Mouse (Mus musculus) heart, embryonic 14.5 days (tissue): Measurements from ENCODE around the gene Zfp362. TPM values are rescaled to one million over a fixed set of nuclear protein-coding genes. Genes with fewer than 3 reads are reported as not detected.

ENCODE experiments used
- ATAC-seq: fragments of 200-750 bp; cut with Nextera tagmentation; 2 replicates; pipeline ENCODE4 v1.8.0; 2017; ENCODE audit warnings: low read depth, moderate TSS enrichment; ENCODE audit not compliant: insufficient number of reproducible peaks, insufficient read depth, low FRiP score
- H3K27ac ChIP-seq, 2 experiments: fragments of 200-500 bp in 1 of 2; fragments of 300-500 bp in 1 of 2; sonication (generic) in 1 of 2; replicated peaks in 1 of 2; 2 replicates each; pipeline ENCODE4 v1.5.1; 2012 to 2014; ENCODE audit warnings: low read depth in 2 of 2, low read length in 2 of 2, control low read depth in 1 of 2, mild to moderate bottlenecking in 1 of 2, mixed read lengths in 1 of 2; ENCODE audit not compliant: control insufficient read depth in 1 of 2, insufficient read depth in 1 of 2
- H3K27me3 ChIP-seq: fragments of 300-500 bp; sonication (generic); 2 replicates; pipeline ENCODE4 v1.6.1; 2014; ENCODE audit warnings: mild to moderate bottlenecking, low read length, control low read depth; ENCODE audit not compliant: control insufficient read depth, insufficient read depth
- H3K36me3 ChIP-seq: fragments of 300-500 bp; sonication (generic); 2 replicates; pipeline ENCODE4 v1.6.1; 2014; ENCODE audit warnings: mild to moderate bottlenecking, control low read depth, low read length, mixed read lengths; ENCODE audit not compliant: control insufficient read depth, insufficient read depth
- H3K4me1 ChIP-seq, 2 experiments: fragments of 200-500 bp in 1 of 2; fragments of 300-500 bp in 1 of 2; sonication (generic) in 1 of 2; 2 replicates each; pipeline ENCODE4 v1.6.1; 2012 to 2014; ENCODE audit warnings: low read length in 2 of 2, control low read depth in 1 of 2, mixed read lengths in 1 of 2; ENCODE audit not compliant: control insufficient read depth in 2 of 2, insufficient read depth in 2 of 2
- H3K4me2 ChIP-seq: fragments of 300-500 bp; sonication (generic); 2 replicates; pipeline ENCODE4 v1.6.1; 2014; ENCODE audit warnings: mild to moderate bottlenecking, low read length
- H3K4me3 ChIP-seq, 2 experiments: fragments of 200-500 bp in 1 of 2; fragments of 300-500 bp in 1 of 2; sonication (generic) in 1 of 2; 2 replicates each; pipeline ENCODE4 v1.5.1; 2012 to 2014; ENCODE audit warnings: low read length in 2 of 2, mild to moderate bottlenecking in 2 of 2, control low read depth in 1 of 2, low read depth in 1 of 2, moderate library complexity in 1 of 2; ENCODE audit not compliant: control insufficient read depth in 1 of 2, insufficient read depth in 1 of 2
- H3K9ac ChIP-seq: fragments of 300-500 bp; sonication (generic); 2 replicates; pipeline ENCODE4 v1.6.1; 2014; ENCODE audit warnings: mild to moderate bottlenecking, low read length
- H3K9me3 ChIP-seq: fragments of 300-500 bp; sonication (generic); 2 replicates; pipeline ENCODE4 v1.6.1; 2016; ENCODE audit warnings: low read length, control low read depth; ENCODE audit not compliant: control insufficient read depth
- WGBS: fragments of 180-500 bp; shearing (Covaris S2); extraction: QIAGEN DNeasy Blood & Tissue Kit; methylation state at CpG from one replicate; pipeline ENCODE4 v1.1.7; 2014; 5-methylcytosine and 5-hydroxymethylcytosine counted together
- polyA plus RNA-seq: library from polyadenylated mRNA; unstranded; fragments of >200 nt; fragmentation: Nextera tagmentation; extraction: Ambion mirVana; gene quantifications from 2 replicates; pipeline ENCODE4 v1.2.1, GENCODE M21; 2014

Zfp362 gene
- polyA plus RNA-seq, 1 experiment from 2014 or later, result 17.6 TPM

DNA sequence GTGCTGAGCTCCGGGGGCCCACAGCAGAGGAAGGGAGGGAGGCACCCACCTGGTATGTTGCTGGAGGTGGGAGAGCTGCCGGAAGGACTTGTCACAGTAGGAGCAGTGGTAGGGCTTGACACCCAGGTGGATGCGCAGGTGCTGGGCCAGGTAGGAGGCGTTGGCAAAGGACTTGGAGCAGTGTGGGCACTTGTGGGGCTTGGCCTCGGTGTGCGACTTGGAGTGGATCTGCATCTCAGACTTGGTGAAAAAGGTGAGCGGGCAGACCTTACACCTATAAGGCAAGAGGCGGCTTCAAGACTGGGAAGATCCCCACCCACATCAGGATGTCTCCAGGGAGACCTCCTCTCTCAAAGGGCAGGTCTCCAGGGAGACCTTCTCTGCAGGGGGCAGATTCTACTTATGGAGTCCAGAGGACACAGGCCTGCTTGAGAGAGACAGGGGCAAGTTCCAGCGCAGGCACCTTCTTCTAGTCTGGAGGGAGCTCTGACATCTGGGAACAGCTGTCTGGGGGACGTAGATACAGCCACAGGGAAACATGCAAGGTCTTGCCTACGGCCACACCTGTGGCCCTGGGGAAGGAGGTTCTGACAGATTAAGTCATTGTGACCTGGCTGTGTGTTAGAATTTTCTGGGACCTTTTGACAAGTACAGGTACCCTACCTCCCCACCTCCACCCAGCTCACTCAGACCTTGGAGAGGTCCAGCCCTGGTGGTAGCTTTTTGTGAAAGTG is 19.8 kb downstream of the Zfp362 start:
- no peak overlapping the region for H3K9ac ChIP-seq
- 0 out of 4 replicates have a peak, but pooled peaks cover 0 to 2% of the 10 kb centered on the region in 2 experiments for H3K4me1 ChIP-seq
- H3K4me3 ChIP-seq, result no peak overlapping the region
- WGBS, result 90% methylated on average over 11 of the region's 11 CpGs
- peaks cover 84% of the 10 kb centered on the region for H3K36me3 ChIP-seq
- no peak overlapping the region for H3K27ac ChIP-seq
- no peaks in the 10 kb centered on the region for H3K27me3 ChIP-seq
- no peak; the same call in 1 of the 2 replicates for ATAC-seq
- no peaks in the 10 kb centered on the region for H3K9me3 ChIP-seq
- H3K4me2 ChIP-seq, result no peak overlapping the region

DNA sequence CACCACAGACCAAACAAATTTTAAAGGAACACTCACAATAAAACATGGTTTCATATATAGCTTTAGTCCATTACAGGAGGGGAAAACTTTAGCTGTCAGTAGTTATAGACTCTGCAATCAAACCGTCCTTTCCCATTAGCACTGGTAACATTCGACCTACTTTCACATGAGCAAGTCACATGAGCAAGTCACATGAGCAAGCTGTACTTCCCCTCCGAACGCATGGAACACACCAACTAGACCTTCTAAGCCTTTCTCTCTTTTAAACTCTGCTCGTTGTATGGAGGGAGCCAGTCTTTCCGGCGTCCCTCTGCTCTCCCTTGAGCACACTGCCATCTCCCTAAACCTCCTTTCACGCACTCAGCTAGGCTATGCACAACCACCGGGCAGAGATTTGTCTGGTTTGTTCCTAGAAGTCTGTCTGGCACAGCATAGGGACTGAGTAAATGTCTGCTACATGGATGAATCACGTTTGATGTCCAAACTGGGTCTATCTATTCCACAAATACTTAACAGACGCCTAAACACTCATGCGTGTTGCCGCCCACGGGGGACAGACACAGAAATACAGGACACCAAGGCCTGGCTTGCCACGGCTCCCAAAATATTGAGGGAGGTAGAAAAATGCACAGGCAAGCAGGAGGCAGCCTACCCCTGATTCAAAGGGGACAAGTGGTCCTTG is 20.8 kb downstream of the Zfp362 start:
- Histone ChIP-seq H3K27me3 (no peaks in the 10 kb centered on the region), H3K4me3 (no peak overlapping the region), H3K9me3 (no peaks in the 10 kb centered on the region), H3K36me3 (peaks cover 93% of the 10 kb centered on the region), H3K4me1 (0 out of 4 replicates have a peak, but pooled peaks cover 0 to 2% of the 10 kb centered on the region in 2 experiments), H3K4me2 (no peak overlapping the region), H3K27ac (no peak overlapping the region), H3K9ac (no peak overlapping the region)
- ATAC-seq, result no peak
- 89% methylated on average over 15 of the region's 15 CpGs for WGBS

DNA sequence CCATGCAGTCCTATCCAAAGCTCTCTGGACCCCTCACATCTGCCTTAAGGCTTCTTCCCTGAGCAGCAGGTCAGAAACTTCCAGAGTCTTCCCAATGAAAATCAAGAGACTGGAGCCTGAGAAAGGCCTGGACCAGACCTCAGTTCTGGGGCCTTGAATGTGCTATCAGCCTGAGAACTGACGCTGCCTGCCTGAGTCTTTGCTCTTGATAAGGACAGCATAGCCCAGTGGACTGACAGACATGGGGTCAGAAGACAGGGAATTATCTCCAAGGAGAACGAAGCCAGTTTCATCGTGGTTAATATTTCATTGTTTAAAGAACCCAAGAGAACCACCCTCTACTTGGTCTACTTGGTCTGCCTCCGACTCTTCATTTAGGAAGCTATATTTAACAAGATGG is 23.2 kb downstream of the Zfp362 start:
- Histone ChIP-seq H3K4me3 (no peak overlapping the region), H3K9me3 (no peaks in the 10 kb centered on the region), H3K27ac (no peak overlapping the region), H3K4me1 (0 out of 4 replicates have a peak, but pooled peaks cover 0 to 2% of the 10 kb centered on the region in 2 experiments), H3K27me3 (no peaks in the 10 kb centered on the region), H3K36me3 (peaks cover 99% of the 10 kb centered on the region), H3K4me2 (no peak overlapping the region), H3K9ac (no peak overlapping the region)
- WGBS, result 40% methylated on average over 4 of the region's 4 CpGs
- ATAC-seq, result no peak

DNA sequence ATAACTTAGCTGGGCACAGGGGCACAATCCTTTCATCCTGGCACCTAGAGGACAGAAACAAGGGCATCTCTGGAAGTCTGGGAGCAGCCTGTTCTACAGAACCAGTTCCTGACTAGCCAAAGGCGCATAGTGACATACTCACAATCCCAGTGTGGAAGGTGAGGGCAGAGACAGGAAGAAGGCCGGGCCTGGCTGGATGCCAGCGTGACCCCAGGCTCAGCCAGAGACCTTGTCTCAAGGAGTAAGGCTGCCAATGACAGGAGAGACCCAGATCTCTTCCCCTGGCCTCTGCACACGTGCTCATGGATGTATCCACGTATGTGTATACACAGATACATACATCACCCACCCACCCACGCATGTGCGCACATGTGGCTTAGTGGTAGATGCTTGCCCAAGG is 23.8 kb downstream of the Zfp362 start:
- H3K4me2 ChIP-seq, result no peak overlapping the region
- WGBS, result 81% methylated on average over 7 of the region's 7 CpGs
- no peak overlapping the region for H3K9ac ChIP-seq
- no peaks in the 10 kb centered on the region for H3K9me3 ChIP-seq
- no peak overlapping the region for H3K4me3 ChIP-seq
- no peaks in the 10 kb centered on the region for H3K27me3 ChIP-seq
- no peak overlapping the region for H3K27ac ChIP-seq
- no peak for ATAC-seq
- H3K4me1 ChIP-seq, result 0 out of 4 replicates have a peak, but pooled peaks cover 0 to 2% of the 10 kb centered on the region in 2 experiments
- H3K36me3 ChIP-seq, result peaks cover 99% of the 10 kb centered on the region

DNA sequence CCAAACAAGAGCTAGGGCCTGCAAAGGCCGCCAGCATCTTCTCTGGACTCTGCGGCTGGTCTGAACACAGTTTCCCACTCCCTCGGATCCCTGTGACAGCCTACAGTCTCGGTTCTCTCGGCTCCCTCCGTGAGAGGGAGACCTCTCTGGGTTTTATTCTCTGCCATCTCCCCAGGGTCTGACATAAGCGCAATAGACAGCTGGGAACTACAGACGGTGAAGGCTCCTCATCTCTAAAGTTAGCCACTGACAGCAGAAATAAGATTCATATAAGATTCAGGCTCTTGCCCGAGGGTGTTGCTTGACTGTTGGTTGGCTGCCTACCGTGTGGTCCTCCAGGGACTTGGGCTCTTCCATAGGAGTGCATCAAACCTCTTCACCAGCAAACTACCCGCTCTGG is 28.3 kb downstream of the Zfp362 start:
- no peak overlapping the region for H3K9ac ChIP-seq
- WGBS, result 83% methylated on average over 11 of the region's 11 CpGs
- no peak overlapping the region for H3K27ac ChIP-seq
- ATAC-seq, result no peak
- no peaks in the 10 kb centered on the region for H3K9me3 ChIP-seq
- no peak overlapping the region for H3K4me2 ChIP-seq
- no peak overlapping the region for H3K4me3 ChIP-seq
- H3K4me1 ChIP-seq, result no peaks in the 10 kb centered on the region
- no peaks in the 10 kb centered on the region for H3K27me3 ChIP-seq
- H3K36me3 ChIP-seq, result peaks cover 98% of the 10 kb centered on the region

DNA sequence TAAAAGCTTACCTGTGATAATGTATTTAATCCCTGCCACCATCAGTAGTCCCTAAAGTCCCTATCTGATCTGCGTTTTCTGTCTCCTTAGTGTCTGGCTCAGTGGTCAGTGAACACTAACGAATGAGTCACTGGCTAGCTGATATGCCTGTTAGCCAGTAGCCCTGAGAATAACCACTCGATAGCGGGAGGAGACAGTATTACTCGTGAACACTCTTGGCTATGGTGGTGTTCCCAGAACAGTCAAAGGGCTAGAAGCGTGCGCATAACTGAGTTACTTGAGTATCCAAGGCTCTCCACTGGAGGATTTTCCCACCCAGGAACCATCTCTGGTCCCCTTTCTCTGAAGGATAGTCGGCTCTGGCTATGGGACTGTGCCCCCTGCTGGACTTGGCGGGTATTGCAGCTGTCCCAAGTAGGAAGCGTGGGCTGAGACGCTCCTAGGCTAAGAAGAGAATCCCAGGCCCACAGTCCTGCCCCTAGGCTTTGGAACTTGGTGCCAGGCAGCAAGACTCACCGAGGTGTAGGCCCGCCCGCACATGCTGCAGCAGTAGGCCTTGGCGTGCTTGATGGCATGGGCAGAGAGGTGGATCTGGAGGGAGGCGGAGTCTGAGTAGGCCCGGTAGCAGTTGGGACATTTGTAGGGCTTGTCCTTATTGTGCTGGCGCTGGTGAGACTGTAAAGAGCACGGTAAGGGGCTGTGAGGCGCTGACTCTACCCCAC is 29.1 kb downstream of the Zfp362 start:
- H3K36me3 ChIP-seq, result peaks cover 94% of the 10 kb centered on the region
- no peaks in the 10 kb centered on the region for H3K9me3 ChIP-seq
- H3K4me1 ChIP-seq, result no peaks in the 10 kb centered on the region
- no peak overlapping the region for H3K4me2 ChIP-seq
- no peak overlapping the region for H3K4me3 ChIP-seq
- H3K27ac ChIP-seq, result no peak overlapping the region
- H3K27me3 ChIP-seq, result no peaks in the 10 kb centered on the region
- WGBS, result 45% methylated on average over 20 of the region's 20 CpGs
- H3K9ac ChIP-seq, result no peak overlapping the region
- no peak for ATAC-seq

DNA sequence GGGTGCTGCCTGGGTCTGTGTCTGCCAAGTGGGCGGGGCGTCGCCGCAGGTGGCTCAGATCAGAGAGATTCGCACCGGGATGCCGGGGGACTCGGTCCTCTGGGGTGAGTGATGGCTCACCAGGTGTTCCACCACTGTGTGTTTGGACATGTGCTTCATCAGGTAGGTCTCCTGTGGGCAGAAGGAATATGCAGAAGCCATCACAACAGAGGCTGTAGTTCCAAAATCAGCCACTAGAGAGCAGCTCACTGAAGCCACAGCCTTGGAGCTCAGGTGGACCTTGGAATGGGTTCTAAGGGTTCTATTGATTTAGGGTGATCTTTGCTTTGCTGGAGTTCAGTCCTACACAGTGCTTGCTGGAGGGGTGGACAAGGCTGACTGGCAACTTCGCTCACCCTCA is 31.4 kb downstream of the Zfp362 start:
- WGBS, result 90% methylated on average over 9 of the region's 9 CpGs
- H3K36me3 ChIP-seq, result peaks cover 71% of the 10 kb centered on the region
- no peak for ATAC-seq
- no peak overlapping the region for H3K9ac ChIP-seq
- H3K27me3 ChIP-seq, result no peaks in the 10 kb centered on the region
- H3K27ac ChIP-seq, result no peak overlapping the region
- peaks cover 8 to 11% of the 10 kb centered on the region in 2 experiments for H3K4me1 ChIP-seq
- H3K9me3 ChIP-seq, result no peaks in the 10 kb centered on the region
- no peak overlapping the region for H3K4me3 ChIP-seq
- H3K4me2 ChIP-seq, result no peak overlapping the region
